Mouse (Mus musculus) cerebellum, adult (tissue): ENCODE measurements around the gene Trub2.
"Not testable (repeated sequence)": the region's sequence is repeated elsewhere in the genome, so short reads cannot be mapped to it uniquely, and the experiment has no call there.

Source experiments
- ATAC-seq: cut with Nextera tagmentation; 2 replicates; pipeline ENCODE4 v1.9.2; 2017; ENCODE audit warnings: mild to moderate bottlenecking, moderate library complexity, mixed read lengths; ENCODE audit not compliant: insufficient number of reproducible peaks, low FRiP score, low TSS enrichment

Gene Trub2

DNA sequence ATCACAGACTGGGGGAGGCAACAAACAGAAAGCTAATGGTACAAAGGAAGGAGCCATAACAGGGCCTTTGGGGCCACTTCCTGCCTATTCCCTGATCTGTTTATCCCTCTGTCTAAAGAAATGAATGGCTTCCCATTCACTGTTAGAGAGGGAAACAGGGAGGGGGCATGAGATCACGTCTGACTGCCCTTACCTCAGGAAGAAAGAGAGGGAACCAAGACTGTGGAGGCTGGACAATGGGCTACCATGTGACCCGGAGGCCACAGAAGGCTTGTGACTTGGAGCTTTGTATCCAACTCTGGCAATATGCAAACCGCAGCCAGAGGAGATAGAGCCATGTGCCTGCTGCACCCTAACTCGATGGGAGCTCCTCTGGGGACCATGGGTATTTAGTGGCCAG, 4.0 kb downstream of the Trub2 start:
- ATAC-seq, result no peak

DNA sequence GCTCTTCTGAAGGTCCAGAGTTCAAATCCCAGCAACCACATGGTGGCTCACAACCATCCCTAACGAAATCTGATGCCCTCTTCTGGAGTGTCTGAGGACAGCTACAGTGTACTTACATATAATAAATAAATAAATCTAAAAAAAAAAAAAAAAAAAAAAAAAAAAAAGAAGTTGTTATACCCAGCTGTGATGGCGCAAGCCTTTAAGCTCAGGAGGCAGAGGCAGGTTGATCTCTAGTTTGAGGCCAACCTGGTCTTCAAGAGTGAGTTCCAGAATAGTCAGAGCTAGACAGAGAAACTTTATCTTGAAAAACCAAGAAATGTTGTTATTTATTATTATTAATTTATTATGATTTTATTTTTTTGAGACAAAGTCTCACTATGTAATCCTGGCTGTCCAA, 7.0 kb downstream of the Trub2 start:
- not testable (repeated sequence) for ATAC-seq

DNA sequence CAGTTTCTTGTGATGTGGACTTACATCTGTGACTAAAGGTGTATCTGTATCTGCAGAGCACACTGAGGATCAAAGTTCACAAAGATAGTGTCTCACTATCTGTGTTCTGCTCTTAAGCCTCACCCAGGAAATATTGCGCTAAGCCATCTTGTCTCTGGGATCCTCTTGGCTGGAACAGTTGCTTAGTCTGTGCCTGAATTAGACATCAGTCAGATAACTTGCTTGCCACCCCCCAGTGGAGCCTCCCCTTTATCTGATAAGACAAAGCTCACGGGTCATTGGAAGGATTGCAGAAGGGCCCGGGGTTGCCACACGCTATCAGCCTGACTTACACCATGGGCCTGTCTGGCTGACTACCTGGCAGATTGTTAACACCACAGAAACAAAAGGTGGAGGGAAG, 15.0 kb downstream of the Trub2 start:
- no peak for ATAC-seq

DNA sequence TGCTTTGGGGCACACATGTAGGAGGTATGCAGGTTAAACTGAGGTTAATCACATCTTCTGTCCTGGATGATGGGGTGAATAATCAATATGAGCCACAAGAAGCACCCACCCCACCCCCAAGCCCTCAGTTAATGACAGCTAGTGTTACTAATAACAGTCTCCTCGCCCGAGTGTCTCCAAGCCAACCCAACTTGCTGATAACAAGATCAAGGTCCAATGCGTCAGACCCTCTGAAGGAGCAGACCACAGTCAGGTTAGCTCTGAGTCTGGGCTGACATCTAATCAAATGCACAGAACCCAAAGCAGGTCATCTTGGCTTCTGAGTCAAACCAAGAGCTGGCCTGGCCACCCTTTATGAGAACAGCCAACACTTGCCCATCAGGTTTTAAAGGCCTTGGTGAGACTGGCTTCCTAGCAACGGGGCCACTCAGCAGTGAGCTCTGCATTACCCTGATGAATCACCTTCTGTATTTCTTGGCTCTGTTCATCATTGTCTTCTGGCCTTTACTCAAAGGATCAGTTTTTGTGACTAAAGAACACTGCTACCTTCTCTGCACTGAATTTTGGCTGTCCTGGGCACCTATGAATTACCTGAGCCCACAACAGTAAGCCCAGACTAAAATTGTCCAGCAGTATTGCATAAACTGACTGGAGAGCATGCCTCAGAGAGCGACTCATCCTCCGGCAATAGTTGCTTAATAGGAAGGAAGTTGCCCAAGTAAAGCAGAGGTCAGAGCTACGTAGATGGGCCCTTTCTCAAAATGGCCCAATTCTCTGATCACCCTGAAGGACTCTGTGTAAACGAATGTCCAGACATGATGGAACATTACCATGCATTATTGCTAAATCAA, 16.5 kb downstream of the Trub2 start:
- no peak for ATAC-seq

DNA sequence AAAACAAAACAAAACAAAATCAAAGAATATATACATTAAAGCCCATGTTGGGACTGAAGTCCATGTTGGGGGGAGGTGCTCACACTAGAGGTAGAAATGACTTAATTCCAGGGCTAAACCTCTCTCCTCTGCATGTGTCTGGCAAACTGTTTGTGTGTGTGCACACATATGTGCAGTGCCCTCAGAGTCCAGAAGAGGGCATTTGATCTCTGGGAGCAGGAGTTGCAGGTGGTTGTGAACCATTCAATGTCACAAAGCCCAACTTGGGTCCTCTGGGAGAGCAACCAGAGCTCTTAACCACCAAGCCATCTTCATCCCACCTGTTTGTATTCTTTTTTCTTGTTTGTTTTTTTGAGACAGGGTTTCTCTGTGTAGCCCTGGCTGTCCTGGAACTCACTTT, 18.1 kb downstream of the Trub2 start:
- no peak for ATAC-seq

DNA sequence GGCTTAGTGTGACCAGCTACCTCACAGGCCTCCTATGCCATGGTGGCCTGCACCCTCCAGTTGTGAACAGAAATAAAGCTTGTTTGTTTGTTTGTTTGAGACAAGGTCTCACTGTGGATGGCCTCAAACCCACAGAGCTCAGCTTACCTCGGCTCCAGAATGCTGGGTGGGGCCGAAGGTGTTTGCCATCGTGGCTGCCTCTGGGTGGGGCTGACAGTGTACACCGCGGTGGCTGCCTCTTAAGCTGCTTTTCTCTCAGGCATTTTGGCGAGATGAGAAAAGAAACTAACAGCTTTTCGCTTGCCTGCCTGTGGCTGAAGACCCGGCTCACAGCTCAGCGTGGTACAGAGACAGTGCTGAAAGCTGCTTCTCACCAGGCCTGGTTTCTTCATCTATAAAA, 19.4 kb downstream of the Trub2 start:
- ATAC-seq, result no peak

DNA sequence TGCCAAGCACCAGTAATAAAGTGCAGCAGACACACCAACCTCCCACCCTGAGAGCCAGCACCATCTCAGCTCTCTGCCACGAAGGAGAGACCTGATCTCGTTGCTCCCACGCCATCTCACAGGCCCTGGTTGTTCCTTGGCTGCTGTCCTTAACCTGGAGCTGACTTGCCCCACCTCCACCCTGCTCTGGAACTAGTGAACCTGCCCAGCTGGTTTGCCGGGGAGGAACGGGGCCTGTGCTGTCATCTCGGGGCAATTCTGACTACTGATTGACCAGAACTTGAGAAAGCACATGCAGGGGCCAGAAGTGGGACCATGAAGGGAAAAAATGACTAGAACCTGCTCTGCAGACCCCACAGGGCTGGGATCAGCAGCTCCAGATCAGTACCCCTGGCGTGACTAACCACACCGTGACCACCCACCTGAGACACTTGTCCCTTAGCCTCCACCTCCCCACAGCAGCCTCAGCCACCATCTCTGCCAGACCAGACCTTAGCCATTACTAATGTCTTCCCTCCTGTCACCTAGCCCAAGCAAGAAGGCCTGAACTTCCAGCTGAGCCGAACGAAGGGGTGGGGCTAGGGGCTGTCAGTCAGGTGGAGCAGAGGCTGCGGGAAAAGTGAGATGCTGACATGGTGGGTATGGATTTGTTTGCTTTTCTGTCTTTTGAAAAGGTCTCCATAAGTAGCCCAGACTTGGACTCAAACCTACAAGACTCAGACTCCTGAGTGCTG, 20.2 kb downstream of the Trub2 start:
- no peak for ATAC-seq

DNA sequence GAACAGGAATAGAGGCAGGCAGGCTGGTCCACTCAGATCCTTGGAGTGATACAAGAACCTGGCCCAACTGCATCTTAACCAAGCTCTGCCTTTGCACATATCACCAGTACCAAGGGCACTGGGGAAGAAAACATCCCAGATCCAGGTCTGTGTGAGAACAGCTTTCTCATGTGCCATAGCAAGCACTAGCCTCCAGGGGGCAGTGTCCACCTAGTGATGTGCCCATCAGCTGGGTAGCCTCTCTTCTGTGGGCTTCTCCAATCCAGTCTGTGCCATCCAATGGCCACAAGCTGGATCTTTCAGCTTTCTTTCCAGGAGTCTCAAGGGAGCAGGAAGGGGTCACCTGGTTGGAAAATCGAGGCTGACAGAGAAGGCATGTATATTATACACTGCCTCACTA, 23.5 kb downstream of the Trub2 start:
- ATAC-seq, result peak; percentile 58; the same call in 1 of the 2 replicates

DNA sequence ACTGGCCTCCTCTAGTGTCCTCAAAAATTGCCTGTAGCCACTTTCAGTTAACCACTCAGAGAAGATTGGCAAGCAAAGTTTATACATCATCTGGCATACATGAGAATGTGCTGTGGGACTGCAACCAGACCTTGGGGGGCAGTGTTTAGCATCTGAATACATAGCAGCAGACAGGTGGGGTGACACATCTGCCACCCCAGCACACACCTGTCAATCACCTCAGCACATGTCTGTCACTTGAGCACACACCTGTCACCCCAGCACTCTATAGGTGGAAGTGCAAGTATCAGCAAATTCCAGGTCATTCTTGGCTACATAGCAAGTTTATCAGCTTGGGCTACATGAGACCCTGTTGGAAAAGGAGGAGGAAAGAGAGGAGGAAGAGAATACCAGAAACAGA, 32.6 kb downstream of the Trub2 start:
- ATAC-seq, result no peak

DNA sequence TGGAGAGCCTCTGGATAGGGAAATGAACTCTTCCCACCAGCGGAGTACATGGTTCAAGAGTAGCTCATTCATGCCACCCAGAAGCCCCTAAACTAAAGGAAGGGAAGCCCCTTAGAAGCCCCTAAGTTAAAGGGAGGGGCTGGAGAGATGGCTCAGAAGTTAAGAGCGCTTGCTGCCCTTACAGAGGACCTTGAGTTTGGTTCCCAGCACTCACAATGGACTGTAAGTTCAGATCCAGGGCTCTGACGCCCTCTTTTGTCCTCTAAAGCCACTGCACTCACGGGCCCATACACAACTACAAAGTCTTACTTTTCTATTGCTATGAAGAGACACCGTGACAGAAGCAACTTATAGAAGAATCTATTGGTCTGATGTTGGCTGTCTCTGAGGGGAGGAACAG, 35.9 kb downstream of the Trub2 start:
- ATAC-seq, result no peak

DNA sequence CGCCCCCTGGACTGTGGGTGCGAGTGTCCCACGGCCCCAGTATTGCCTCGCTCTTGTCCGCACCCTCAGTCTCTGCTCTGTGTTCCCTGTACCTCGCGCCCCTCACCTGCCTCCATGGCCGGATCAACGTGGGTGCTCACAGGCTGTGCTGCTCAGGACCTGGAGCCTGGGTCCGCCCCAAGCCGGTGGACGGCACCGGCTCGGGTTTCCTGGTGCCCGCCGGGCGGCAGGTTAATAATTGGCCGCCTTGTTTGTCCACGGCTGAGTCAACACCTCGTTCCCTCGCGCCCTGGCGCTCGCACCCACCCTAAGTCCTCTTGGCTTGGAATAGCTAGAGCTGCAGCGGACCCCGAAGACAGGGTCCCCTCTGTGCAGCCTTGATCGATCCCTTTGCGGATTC, 36.8 kb downstream of the Trub2 start, which contains the start of gene Gm13420:
Gene Gm13420, minus strand, starts transcription at position 189 of the 400 bp plus-strand sequence.
- no peak for ATAC-seq

DNA sequence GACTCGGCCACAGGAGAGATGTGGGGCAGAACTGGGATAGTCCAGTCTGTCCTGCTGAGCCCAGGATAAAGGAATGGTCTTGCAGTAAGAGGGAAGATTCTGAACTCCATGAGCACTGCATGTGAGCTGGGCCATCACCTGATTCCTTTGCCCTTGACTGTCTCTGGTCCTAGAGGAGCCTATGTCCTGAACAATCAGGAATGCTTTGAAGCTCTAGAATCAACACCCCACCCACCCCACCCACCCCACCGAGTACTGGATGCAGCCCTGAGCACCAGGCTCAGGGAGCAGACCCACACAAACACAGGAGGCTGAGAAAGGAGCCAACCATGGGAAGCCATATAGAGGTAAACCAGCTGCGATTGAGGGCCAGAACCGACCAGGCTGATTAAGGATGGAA, 39.8 kb downstream of the Trub2 start:
- ATAC-seq, result no peak

DNA sequence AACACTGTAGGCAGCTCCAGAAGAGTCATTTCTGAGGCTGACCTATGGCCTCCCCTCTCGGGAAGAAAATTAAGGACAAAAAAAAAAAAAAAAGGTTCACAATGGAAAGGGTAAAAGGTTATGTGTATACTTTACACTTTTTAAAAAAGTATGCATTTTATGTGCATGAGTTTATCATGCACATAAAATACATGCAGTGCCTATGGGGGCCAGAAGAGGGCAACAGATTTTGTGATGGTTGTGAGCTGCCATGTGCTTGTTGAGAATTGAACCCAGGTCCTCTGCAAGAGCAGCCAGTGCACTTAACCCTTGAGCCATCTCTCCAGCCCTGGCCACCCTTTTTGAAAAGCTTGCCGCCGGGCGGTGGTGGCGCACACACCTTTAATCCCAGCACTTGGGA, 40.5 kb downstream of the Trub2 start:
- ATAC-seq, result no peak

DNA sequence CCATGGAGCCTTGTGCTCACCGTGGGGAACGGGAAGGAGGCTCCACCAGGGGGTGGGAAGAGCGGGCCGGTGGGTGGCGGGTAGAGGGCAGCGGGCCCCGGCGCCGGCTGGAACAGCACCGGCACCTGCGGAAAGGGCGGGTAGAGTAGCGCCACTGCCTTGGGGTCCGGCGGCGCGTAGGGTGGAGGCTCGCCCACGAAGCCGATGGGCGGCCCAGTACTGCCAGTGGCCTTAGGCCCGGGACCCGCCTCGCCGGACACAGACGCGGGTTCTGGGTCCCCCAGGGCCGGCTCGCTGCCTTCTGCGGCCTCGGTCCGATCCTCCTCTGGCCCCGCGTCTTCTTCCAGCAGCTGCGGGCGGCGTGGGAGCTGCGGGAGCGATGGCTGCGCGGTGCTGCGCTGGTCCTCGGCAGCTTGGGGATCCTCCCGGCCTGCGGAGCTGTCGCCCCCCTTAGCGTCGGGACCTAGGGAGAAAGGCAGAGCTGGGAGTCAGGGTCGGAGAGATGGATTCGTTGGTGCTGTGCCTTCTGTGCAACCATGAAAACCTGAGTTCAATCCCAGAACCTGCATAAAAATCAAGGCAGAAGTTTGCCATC, 41.0 kb downstream of the Trub2 start:
- ATAC-seq, result no peak

DNA sequence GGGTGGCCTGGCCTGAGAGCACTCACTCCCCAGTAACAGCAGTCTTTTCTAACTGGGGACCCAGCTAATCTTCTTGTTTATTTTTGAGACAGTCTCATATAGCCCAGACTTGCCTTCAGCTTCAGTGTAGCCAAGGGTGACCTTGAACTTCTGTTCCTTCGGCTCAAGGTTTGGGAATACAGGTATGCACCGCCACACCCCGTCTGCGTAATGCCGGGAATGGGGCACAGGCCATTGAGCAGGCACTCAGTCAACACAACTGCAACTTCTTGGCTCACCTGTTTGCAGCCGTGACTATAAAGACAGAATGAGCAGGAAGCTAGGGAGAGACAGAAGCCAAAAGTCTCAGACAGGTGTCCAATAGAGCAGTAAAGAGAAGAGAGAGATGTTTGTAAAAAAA, 44.0 kb downstream of the Trub2 start:
- ATAC-seq, result no peak

DNA sequence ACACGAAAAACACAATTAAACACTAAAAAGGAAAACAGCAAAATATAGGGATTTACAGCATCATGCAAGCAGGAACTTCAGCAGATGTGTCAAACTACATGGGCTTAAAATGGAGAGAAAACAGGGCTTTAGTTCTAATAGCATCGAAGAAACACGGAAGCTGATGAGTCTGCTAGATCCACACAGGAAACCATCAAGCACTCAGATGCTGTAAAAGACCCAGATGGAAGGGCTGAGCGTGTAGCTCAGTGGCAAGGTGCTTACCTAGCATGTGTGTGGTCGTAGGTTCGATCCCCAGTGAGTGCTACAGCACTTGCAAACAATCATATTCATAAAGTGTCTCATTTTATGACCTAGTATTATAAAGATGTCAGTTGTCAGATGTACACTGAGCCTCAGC, 47.1 kb downstream of the Trub2 start:
- no peak for ATAC-seq

DNA sequence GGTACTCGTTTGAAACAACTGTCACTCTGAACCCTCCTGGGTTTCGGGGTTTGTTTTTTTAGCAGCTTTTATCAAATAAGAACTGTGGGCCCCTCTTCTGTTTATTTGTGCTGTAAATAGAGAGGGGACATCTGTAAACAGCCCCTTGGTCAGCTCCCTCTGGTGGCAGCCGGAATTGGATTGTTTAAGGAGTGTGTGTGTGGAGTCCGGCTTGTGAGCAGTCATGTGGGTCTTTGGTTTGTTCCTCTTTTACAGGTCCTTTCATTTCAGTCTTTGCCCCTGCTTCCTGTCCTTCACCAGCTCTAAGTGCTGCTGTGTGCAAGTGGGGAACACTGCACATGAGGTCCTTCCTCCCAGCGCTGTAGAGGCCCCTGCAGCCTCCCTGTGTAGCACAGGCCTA, 48.9 kb downstream of the Trub2 start:
- ATAC-seq, result no peak

DNA sequence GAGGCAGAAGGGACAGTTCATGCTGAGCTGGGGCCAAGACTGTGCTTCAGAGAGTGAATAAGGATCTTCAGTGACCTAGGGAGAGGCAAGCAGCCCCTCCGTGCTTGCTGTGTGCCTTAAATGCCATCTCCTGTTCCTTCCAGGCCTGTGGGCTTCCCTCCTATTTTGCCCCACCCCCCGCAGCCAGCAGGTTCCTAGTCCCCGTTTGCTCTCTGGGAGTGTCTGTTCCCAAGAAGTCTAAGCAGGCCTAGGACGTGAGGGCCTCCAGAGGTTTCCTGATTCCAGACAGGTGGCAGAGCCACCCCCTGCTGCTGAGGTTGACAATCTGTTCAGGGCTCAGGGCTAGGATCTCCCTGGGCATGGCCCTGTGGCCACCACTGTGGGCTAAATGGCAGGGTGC, 49.5 kb downstream of the Trub2 start:
- ATAC-seq, result no peak

DNA sequence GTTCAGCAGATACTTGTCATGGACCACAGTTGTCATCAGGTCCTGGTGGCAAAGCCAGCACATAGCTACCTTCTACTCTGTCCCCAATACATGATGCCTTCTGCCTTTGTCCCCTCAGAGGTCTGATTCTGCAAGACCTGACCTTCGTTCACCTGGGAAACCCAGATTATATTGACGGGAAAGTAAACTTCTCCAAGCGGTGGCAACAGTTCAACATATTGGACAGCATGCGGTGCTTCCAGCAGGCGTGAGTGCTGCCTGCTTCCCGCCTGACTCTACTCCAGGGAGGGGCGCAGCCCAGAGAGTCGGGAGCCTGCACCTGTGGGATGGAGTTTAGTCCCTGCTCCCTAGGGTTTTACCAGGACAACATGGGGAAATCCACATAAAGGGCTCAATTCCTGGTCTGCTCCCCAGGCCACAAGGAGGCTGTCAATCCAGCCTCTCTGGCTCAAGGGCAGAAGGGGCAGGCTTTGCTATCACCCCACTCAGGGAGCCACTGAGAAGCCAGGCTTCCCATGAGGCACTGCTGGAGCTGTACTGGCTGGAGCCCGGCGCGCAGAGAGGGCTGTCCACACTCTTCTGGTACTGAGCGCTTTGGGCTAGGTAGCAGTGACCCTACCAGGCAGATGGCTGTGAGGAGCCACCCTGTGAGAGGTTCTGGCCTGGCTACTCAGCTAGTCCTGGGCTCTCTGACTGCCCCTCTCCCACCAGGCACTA, 50.9 kb downstream of the Trub2 start:
- no peak for ATAC-seq

DNA sequence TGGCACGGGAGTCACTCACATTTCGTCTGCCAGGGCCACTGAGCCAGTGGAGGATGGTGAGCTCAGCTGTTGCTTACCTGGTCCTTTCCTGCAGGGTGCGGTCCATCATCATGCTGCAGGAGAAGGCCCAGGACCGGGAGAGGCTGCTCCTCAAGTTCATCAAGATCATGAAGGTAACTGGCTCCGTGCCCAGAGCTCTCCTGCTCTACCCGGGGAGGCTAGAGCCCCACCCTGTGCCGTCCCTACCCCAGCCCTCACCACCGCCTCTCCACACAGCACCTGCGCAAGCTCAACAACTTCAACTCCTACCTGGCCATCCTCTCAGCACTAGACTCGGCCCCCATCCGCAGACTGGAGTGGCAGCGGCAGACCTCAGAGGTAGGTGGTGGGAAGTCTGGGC, 52.6 kb downstream of the Trub2 start:
- ATAC-seq, result no peak

DNA sequence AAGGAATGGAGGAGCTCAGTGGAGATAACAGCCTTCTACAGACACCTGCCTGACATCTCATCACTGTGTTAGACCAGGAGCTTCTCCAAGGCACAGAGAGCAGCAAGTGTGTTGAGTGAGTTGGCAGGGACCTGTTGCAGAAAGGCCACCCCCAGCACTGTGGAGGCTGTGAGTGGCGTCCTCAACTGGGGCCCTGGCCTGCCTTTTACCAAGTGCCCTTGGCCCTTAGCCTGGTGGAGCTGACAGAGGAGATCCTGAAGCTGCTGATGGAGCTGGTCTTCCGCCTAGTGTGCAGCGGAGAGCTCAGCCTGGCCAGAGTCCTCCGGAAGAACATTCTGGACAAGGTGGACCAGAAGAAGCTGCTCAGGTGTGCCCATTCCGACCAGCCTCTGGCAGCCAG, 55.0 kb downstream of the Trub2 start:
- ATAC-seq, result no peak
